Mouse (Mus musculus) inflammation-experienced regulatory T-cells (primary cell): ENCODE results near the gene Ubqlnl. TPM values are rescaled to one million over a fixed set of nuclear protein-coding genes. Genes with fewer than 3 reads are reported as not detected.

Experiments used
- polyA plus RNA-seq, 2 experiments: library from polyadenylated mRNA; unstranded; fragments of 100-300 nt; shearing (Covaris generic); gene quantifications; one replicate each; pipeline ENCODE4 v1.2.1; 2017

The Ubqlnl gene
- not detected for polyA plus RNA-seq

GRCm38 (mm10) chr7:104150456-104150855 is at the start of gene Ubqlnl:
Gene Ubqlnl, minus strand, starts transcription at chr7:104150556.

DNA sequence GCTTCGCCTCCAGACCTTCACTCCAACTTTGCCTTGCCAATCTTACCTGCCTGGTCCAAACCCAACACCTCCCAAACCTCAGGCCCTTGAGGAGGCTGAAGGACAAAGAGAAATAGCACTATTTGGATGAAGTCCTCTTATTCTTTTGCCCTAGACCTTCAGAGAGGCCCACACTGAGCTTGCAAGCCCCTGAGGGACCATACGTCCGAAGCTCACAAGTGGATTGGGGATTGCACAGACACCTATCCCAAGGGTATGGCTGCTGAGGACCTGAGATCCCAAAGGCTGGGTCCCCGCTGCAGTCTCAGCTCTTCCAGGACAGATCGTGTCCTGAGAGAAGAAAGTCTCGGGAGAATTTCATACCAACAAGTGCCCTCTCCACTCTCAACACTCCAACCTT is 45.5 kb upstream of the Ubqlnl start, which contains the start of gene Olfr649:
Gene Olfr649, minus strand, starts transcription at position 101 of the 400 bp plus-strand sequence.

GRCm38 (mm10) chr7:104183292-104183691 is 32.9 kb upstream of the Ubqlnl start, which contains the start of gene Olfr648:
Gene Olfr648, minus strand, starts transcription at chr7:104183392.

GRCm38 (mm10) chr7:104143179-104143578 is 7.2 kb downstream of the Ubqlnl start, which contains the start of gene Ubqln3:
Gene Ubqln3, minus strand, starts transcription at chr7:104143279.

GRCm38 (mm10) chr7:104137305-104137704 is 13.1 kb downstream of the Ubqlnl start, which contains the start of gene Olfr643:
Gene Olfr643, minus strand, starts transcription at chr7:104137405.

GRCm38 (mm10) chr7:104129726-104130125 is 20.6 kb downstream of the Ubqlnl start, which contains the start of gene Ubqln5:
Gene Ubqln5, minus strand, starts transcription at chr7:104129826.

DNA sequence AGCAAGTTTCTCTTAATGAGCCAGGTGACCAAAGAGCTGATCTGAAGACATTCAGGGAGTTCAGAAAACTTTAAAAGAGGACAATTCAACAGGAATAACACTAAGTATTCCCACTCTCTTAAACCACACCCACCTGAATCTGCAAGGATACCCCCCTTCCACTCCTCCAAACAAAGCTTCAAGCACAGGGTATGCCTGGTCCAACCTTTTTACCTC is 45.7 kb downstream of the Ubqlnl start, which contains the start of gene Olfr646:
Gene Olfr646, plus strand, starts transcription at position 117 of the 216 bp plus-strand sequence.

Other genes with a start within 250 kb of the Ubqlnl start
- gene Olfr65, start 247.1 kb downstream of the Ubqlnl start, polyA plus RNA-seq: not detected
- not detected for gene Olfr631, start 221.7 kb downstream of the Ubqlnl start, polyA plus RNA-seq
- not detected for gene Olfr632, start 216.2 kb downstream of the Ubqlnl start, polyA plus RNA-seq
- not detected for gene Olfr633, start 206.1 kb downstream of the Ubqlnl start, polyA plus RNA-seq
- gene Olfr635, start 179.4 kb downstream of the Ubqlnl start, polyA plus RNA-seq: under 1 TPM; 0.06 to 0.16 TPM
- gene Olfr638, start 151.8 kb downstream of the Ubqlnl start, polyA plus RNA-seq: not detected
- under 1 TPM; 0.04 to 0.12 TPM for gene Olfr639, start 133.3 kb downstream of the Ubqlnl start, polyA plus RNA-seq
- gene Olfr640, start 125.0 kb downstream of the Ubqlnl start, polyA plus RNA-seq: not detected
- gene Olfr641, start 115.1 kb downstream of the Ubqlnl start, polyA plus RNA-seq: not detected
- gene Olfr642, start 97.9 kb downstream of the Ubqlnl start, polyA plus RNA-seq: under 1 TPM in 1 of 2 experiments, not detected in 1; 0.06 TPM
- gene 4930516K23Rik, start 89.1 kb downstream of the Ubqlnl start, polyA plus RNA-seq: under 1 TPM; 0.05 to 0.47 TPM
- gene Olfr644, start 78.7 kb downstream of the Ubqlnl start, polyA plus RNA-seq: under 1 TPM in 1 of 2 experiments, not detected in 1; 0.17 TPM
- gene Olfr645, start 65.1 kb downstream of the Ubqlnl start, polyA plus RNA-seq: under 1 TPM in 1 of 2 experiments, not detected in 1; 0.29 TPM
- gene Olfr646, start 45.7 kb downstream of the Ubqlnl start, polyA plus RNA-seq: under 1 TPM in 1 of 2 experiments, not detected in 1; 0.31 TPM
- gene Ubqln5, start 20.7 kb downstream of the Ubqlnl start, polyA plus RNA-seq: not detected
- not detected for gene Olfr643, start 13.2 kb downstream of the Ubqlnl start, polyA plus RNA-seq
- not detected for gene Ubqln3, start 7.3 kb downstream of the Ubqlnl start, polyA plus RNA-seq
- under 1 TPM in 1 of 2 experiments, not detected in 1; 0.07 TPM for gene Olfm5, start 14.3 kb upstream of the Ubqlnl start, polyA plus RNA-seq
- gene Olfr648, start 32.8 kb upstream of the Ubqlnl start, polyA plus RNA-seq: under 1 TPM in 1 of 2 experiments, not detected in 1; 0.10 TPM
- not detected for gene Olfr649, start 45.4 kb upstream of the Ubqlnl start, polyA plus RNA-seq
- gene Trim6, start 68.2 kb upstream of the Ubqlnl start, polyA plus RNA-seq: 1 to 10 TPM; 2.7 to 3.6 TPM
- 10 to 100 TPM; 41.8 to 55.6 TPM for gene Trim34a, start 93.9 kb upstream of the Ubqlnl start, polyA plus RNA-seq
- 10 to 100 TPM; 25.7 to 25.9 TPM for gene Trim5, start 137.5 kb upstream of the Ubqlnl start, polyA plus RNA-seq
- gene Trim12a, start 164.9 kb upstream of the Ubqlnl start, polyA plus RNA-seq: 100 to 1,000 TPM; 128 to 154 TPM
- 1 to 10 TPM; 1.5 to 2.2 TPM for gene Trim34b, start 178.9 kb upstream of the Ubqlnl start, polyA plus RNA-seq
- gene Trim12c, start 202.8 kb upstream of the Ubqlnl start, polyA plus RNA-seq: 10 to 100 TPM; 19.3 to 21.5 TPM
- gene Trim30b, start 219.3 kb upstream of the Ubqlnl start, polyA plus RNA-seq: 1 to 10 TPM in 1 of 2 experiments, under 1 TPM in 1; 0.69 to 1.5 TPM